Mouse (Mus musculus): Measurements from ENCODE around the gene Zfp30. TPM values are rescaled to one million over a fixed set of nuclear protein-coding genes. Genes with fewer than 3 reads are reported as not detected.

Zfp30 gene
- 0.42 TPM for polyA plus RNA-seq (2017; shearing (Covaris generic))

DNA sequence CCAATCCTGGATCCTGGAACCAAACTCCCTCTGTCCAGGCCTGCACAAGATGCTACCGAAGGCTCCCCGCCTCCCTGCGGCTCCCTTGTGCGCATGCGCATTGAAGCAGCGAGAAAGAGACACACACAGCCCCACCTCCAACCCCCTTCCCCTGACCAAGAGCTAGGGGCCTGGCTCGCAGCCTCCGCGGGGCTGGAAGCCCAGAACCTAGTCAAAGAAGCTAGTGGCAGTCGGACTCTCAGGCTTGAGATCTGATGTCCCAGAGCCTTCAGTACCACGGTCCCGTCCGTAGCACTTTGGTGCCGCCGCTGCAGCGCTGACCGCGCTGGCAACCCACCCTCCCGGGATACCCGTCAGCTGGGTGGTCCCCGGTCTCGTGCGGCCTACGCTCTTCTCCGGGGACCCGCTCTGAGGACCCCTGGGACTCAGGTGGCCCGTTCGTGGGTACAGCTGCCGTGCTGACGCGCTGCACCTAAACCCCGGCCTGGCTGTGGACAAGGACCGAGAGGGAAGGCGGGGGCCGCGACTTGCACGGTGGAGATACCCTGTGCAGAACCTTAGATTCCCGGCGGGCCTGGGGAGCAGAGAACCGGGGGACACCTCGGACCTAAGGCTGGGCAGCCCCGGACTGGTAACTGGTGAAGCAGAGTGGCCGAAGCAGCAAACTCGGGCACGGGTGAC, at the start of gene Zfp30:
Zfp30 (plus strand) TSS at position 128 of the 681 bp plus-strand sequence.

DNA sequence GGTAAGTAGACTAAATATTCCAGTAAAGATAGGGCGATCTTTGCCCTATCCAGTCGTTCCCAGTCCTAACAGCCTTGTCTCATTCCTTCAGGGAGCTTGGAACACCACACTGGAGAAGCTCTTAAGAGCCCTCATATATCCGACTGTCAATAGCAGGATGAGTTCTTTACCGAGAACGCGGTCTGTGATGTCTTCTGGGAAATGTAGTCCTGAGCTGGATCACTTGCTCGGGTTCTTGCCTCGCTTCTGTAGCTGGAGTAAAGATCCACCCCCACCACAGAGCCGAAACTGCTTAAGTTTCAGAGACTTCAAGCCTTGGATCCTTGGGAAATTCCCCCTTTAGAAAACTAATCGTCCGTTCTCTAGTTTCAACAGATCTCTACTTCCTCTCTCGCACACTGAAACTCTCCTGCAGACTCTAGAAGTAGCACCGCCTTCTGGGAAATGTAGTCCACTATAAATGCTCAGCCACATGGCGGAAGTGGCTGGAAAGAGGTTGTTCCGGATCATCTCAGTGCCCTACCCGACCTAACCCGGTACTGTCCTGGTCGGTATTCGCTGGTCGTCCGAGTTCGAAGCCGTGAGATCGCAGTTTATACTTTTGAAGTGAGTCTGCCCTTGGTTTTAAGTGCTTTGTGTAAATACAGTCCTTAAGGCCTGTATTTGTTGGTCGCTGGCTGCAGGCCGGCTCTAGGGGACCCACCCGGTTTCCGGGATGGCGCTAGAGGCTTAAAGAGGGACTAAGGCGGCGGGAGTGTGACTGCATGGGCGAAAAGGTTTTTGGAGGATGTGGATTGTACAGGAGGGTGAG, 15.5 kb upstream of the Zfp30 start, which contains the start of gene Zfp84:
Zfp84 (plus strand) TSS at position 463 of the 811 bp plus-strand sequence.

DNA sequence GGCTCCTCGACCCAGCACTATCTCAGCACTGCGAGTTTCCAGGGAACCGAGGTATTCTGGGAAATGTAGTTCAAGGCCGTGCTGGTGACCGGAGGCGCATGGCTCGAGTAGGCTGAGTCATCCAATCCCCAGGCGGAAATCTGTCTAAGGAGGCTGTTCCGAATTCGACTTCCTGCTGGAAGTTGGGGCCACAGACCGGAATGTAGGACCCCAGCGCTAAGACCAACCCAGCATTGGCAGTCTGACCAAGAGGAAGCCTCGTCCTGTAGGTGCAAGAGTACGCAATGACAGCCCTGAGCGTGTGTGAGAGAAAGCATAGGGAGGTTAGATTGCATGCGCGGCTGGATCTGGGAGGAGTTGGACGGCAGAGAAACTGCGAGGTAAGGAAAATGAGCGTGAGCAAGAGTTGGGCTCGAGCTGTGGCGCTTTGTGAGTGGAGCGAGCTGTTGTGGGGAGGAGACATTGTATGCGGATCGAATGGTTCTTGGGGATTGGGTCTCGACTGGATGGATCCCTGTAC, 32.2 kb downstream of the Zfp30 start, which contains the start of gene Zfp790:
Zfp790 (plus strand) TSS at position 205 of the 520 bp plus-strand sequence.

Other genes starting within 250 kb of the Zfp30 start
- not detected for gene Catsperg2, start 57.0 kb upstream of the Zfp30 start, polyA plus RNA-seq (2017; shearing (Covaris generic))
- gene Zfp84, start 15.4 kb upstream of the Zfp30 start, polyA plus RNA-seq (2017; shearing (Covaris generic)), result 26.2 TPM
- 31.1 TPM for gene Zfp790, start 32.1 kb downstream of the Zfp30 start, polyA plus RNA-seq (2017; shearing (Covaris generic))
- gene Zfp940, start 69.7 kb downstream of the Zfp30 start, polyA plus RNA-seq (2017; shearing (Covaris generic)), result 7.1 TPM
- gene Zfp420, start 76.0 kb downstream of the Zfp30 start, polyA plus RNA-seq (2017; shearing (Covaris generic)), result 15.7 TPM
- 5.9 TPM for gene Zfp27, start 122.6 kb downstream of the Zfp30 start, polyA plus RNA-seq (2017; shearing (Covaris generic))
- gene Zfp383, start 124.2 kb downstream of the Zfp30 start, polyA plus RNA-seq (2017; shearing (Covaris generic)), result 0.99 TPM
- gene Zfp74, start 170.1 kb downstream of the Zfp30 start, polyA plus RNA-seq (2017; shearing (Covaris generic)), result 7.3 TPM
- 6.3 TPM for gene Zfp568, start 200.0 kb downstream of the Zfp30 start, polyA plus RNA-seq (2017; shearing (Covaris generic))

Measured in CD4-positive, CD25-positive, alpha-beta regulatory T cell, adult 9 weeks (primary cell).